Mouse (Mus musculus): ENCODE measurements around the gene Zic1. TPM values are rescaled to one million over a fixed set of nuclear protein-coding genes. Genes with fewer than 3 reads are reported as not detected.

Zic1 gene
- polyA plus RNA-seq, 1 experiment from 2014 or later, result not detected

GRCm38 (mm10) chr9:91369293-91369991 lies 3.8 kb upstream of the Zic1 start:
- TF ChIP-seq EP300 (IDR thresholded peaks at IDR 0.05; ENCODE audit: low read depth) (no peak), CTCF (IDR thresholded peaks at IDR 0.05; ENCODE audit: low read depth) (no peak)
- Histone ChIP-seq H3K27me3 (ENCODE audit: insufficient read depth, low read length) (peaks cover 87% of the 10 kb centered on the region), H3K27ac (ENCODE audit: low read depth) (no peak overlapping the region), H3K4me2 (ENCODE audit: low read depth, low read length) (no peak overlapping the region), H3K36me3 (replicated peaks; ENCODE audit: insufficient read depth, low read length) (no peaks in the 10 kb centered on the region), H3K9me3 (ENCODE audit: low read length) (no peaks in the 10 kb centered on the region), H3K9ac (replicated peaks) (no peak overlapping the region), H3K4me1 (ENCODE audit: insufficient read depth) (peaks cover 5% of the 10 kb centered on the region; the same call in 1 of the 2 replicates), H3K4me3 (ENCODE audit: low read depth, low read length) (no peak overlapping the region)
- 6% methylated on average over 24 of the region's 26 CpGs for WGBS (ENCODE audit: insufficient replicate concordance)
- DNase-seq (no peak), ATAC-seq (no peak)

DNA sequence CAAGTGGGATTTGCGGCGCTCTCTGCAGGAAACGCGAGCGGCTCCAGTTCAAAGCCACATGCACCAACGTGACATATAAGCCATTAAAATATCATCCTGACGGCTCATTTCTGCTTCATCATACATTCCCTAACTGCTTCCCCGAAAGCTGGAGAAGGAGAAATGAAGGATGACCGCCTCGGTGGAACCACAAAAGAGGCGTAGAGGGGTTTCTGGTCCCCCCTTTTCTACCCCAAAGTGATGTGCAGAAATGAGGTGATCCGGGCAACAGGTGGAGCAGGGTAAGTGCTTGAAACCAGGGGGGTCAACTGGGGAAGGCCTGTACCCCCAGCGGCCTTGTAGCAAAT lies 3.3 kb upstream of the Zic1 start:
- 8% methylated on average over 13 of the region's 13 CpGs for WGBS (ENCODE audit: insufficient replicate concordance)
- H3K4me2 ChIP-seq (ENCODE audit: low read depth, low read length), result no peak overlapping the region
- no peaks in the 10 kb centered on the region for H3K36me3 ChIP-seq (replicated peaks; ENCODE audit: insufficient read depth, low read length)
- H3K9ac ChIP-seq (replicated peaks), result no peak overlapping the region
- H3K4me3 ChIP-seq (ENCODE audit: low read depth, low read length), result no peak overlapping the region
- DNase-seq (no peak), ATAC-seq (no peak)
- H3K27ac ChIP-seq (ENCODE audit: low read depth), result no peak overlapping the region
- TF ChIP-seq CTCF (IDR thresholded peaks at IDR 0.05; ENCODE audit: low read depth) (no peak), EP300 (IDR thresholded peaks at IDR 0.05; ENCODE audit: low read depth) (no peak)
- H3K9me3 ChIP-seq (ENCODE audit: low read length), result no peaks in the 10 kb centered on the region
- peaks cover 87% of the 10 kb centered on the region for H3K27me3 ChIP-seq (ENCODE audit: insufficient read depth, low read length)
- H3K4me1 ChIP-seq (ENCODE audit: insufficient read depth), result peaks cover 8% of the 10 kb centered on the region; the same call in 1 of the 2 replicates

DNA sequence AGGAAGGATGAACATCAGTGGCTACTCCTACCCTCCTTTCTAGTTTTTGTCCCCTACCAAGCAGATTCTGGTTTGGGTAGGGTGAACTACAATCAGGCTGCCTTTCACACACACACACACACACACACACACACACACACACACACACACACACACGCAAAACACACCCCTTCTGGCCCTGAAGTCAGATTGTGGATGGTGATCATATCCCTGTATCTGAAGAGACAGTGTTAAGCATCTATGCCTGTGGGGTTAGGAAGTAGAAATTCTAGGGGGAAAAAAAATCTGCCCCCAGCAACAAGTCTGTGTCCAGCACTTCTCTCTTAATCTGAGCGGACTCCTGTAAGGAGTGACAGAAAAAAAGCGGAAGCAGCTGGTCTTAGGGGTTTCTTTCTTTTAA lies 2.5 kb upstream of the Zic1 start:
- H3K9me3 ChIP-seq (ENCODE audit: low read length), result no peaks in the 10 kb centered on the region
- H3K4me1 ChIP-seq (ENCODE audit: insufficient read depth), result peaks cover 8% of the 10 kb centered on the region; the same call in 1 of the 2 replicates
- 1% methylated on average over 3 of the region's 3 CpGs for WGBS (ENCODE audit: insufficient replicate concordance)
- no peak overlapping the region for H3K4me3 ChIP-seq (ENCODE audit: low read depth, low read length)
- no peak overlapping the region for H3K4me2 ChIP-seq (ENCODE audit: low read depth, low read length)
- ATAC-seq (no peak), DNase-seq (no peak)
- no peak overlapping the region for H3K27ac ChIP-seq (ENCODE audit: low read depth)
- H3K9ac ChIP-seq (replicated peaks), result no peak overlapping the region
- TF ChIP-seq CTCF (IDR thresholded peaks at IDR 0.05; ENCODE audit: low read depth) (no peak), EP300 (IDR thresholded peaks at IDR 0.05; ENCODE audit: low read depth) (no peak)
- no peaks in the 10 kb centered on the region for H3K36me3 ChIP-seq (replicated peaks; ENCODE audit: insufficient read depth, low read length)
- peaks cover 89% of the 10 kb centered on the region for H3K27me3 ChIP-seq (ENCODE audit: insufficient read depth, low read length)

GRCm38 (mm10) chr9:91366999-91367811 lies 1.6 kb upstream of the Zic1 start:
- H3K9ac ChIP-seq (replicated peaks), result no peak overlapping the region
- WGBS (ENCODE audit: insufficient replicate concordance), result 4% methylated on average over 30 of the region's 30 CpGs
- no peak for DNase-seq
- no peak overlapping the region for H3K27ac ChIP-seq (ENCODE audit: low read depth)
- ATAC-seq, result no peak
- peaks cover 8% of the 10 kb centered on the region; the same call in 1 of the 2 replicates for H3K4me1 ChIP-seq (ENCODE audit: insufficient read depth)
- H3K4me3 ChIP-seq (ENCODE audit: low read depth, low read length), result no peak overlapping the region
- peaks cover 93% of the 10 kb centered on the region for H3K27me3 ChIP-seq (ENCODE audit: insufficient read depth, low read length)
- no peak overlapping the region for H3K4me2 ChIP-seq (ENCODE audit: low read depth, low read length)
- TF ChIP-seq CTCF (IDR thresholded peaks at IDR 0.05; ENCODE audit: low read depth), result no peak
- TF ChIP-seq EP300 (IDR thresholded peaks at IDR 0.05; ENCODE audit: low read depth), result no peak
- H3K36me3 ChIP-seq (replicated peaks; ENCODE audit: insufficient read depth, low read length), result no peaks in the 10 kb centered on the region
- H3K9me3 ChIP-seq (ENCODE audit: low read length), result no peaks in the 10 kb centered on the region

DNA sequence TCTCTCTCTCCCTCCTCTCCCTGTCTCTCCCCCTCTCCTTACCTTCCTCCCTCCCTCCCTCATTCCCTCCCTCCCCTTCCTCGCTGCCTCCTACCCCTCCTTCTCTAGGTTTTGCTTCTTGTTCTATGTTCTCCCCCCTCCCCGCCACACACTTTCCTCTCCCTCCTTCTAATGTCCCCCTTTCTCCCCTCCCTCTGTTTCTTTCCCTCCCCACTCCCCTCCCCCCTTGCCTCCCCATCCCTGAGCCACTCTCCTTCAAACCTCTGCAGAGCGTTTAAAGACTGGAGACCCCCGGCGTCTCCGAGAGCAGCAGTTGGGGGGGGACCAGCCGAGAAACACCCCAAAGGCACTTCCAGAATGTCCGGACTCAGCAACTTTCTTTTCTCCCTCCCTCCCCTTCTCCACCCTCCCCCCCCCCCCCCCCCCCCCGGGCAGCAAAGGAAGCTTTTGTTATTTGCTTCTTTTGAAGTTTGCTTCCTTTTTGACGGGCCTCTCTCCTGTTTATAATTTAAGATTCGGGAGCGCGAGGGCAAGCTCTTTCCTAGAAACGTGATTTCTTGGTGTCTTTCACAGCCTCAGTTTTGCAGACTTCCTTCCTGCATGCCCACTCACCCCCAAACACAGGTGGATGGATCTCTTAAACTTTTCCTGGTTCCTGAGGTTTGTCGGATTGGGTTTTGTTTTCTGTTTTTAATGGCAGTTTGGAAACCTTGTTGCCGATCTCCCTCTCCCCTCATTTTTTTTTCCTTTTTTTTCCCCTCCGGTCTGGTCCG lies 802 bp upstream of the Zic1 start:
- no peak overlapping the region for H3K4me3 ChIP-seq (ENCODE audit: low read depth, low read length)
- ATAC-seq (no peak), DNase-seq (no peak)
- no peak overlapping the region for H3K27ac ChIP-seq (ENCODE audit: low read depth)
- peaks cover 8% of the 10 kb centered on the region; the same call in 1 of the 2 replicates for H3K4me1 ChIP-seq (ENCODE audit: insufficient read depth)
- no peak overlapping the region for H3K9ac ChIP-seq (replicated peaks)
- H3K4me2 ChIP-seq (ENCODE audit: low read depth, low read length), result no peak overlapping the region
- no peaks in the 10 kb centered on the region for H3K36me3 ChIP-seq (replicated peaks; ENCODE audit: insufficient read depth, low read length)
- 3% methylated on average over 17 of the region's 18 CpGs for WGBS (ENCODE audit: insufficient replicate concordance)
- no peaks in the 10 kb centered on the region for H3K9me3 ChIP-seq (ENCODE audit: low read length)
- H3K27me3 ChIP-seq (ENCODE audit: insufficient read depth, low read length), result peaks cover 97% of the 10 kb centered on the region
- TF ChIP-seq EP300 (IDR thresholded peaks at IDR 0.05; ENCODE audit: low read depth) (no peak), CTCF (IDR thresholded peaks at IDR 0.05; ENCODE audit: low read depth) (no peak)
